Mouse (Mus musculus): ENCODE results near the gene Atp5f1.

DNA sequence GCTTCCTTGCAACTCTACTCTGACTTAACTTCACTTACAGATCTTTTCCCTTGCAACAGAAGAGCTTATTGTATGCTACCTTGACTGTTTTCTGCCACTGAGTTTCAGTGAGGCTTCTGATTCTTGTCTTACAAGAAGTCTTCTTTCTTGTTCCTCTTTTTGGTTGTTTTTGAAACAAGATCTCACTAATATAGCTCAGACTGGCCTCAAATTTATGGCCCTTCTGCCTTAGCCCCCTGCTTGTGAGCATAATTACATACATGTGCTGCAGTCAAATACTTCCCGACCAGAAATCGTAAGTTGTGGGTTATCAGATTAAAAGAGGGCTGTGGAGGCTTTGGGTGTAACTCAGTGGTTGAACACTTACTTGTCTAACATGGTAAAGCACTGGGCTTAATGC, 34.8 kb upstream of the Atp5f1 start:
- no peak for TF ChIP-seq CTCF (IDR thresholded peaks at IDR 0.05; ENCODE audit: control insufficient read depth, insufficient read depth, insufficient replicate concordance, low read depth, low read length)
- TF ChIP-seq POLR2A (IDR thresholded peaks at IDR 0.05; ENCODE audit: control insufficient read depth, low read depth, low read length): no peak

Data from testis, adult 2 months (tissue).